Mouse (Mus musculus): Measurements from ENCODE around the gene Kdm6b. TPM values are rescaled to one million over a fixed set of nuclear protein-coding genes. Genes with fewer than 3 reads are reported as not detected.
"Not testable (repeated sequence)": the region's sequence is repeated elsewhere in the genome, so short reads cannot be mapped to it uniquely, and the experiment has no call there.

Kdm6b gene
- polyA plus RNA-seq, 1 experiment from 2014 or later: 15.0 TPM

DNA sequence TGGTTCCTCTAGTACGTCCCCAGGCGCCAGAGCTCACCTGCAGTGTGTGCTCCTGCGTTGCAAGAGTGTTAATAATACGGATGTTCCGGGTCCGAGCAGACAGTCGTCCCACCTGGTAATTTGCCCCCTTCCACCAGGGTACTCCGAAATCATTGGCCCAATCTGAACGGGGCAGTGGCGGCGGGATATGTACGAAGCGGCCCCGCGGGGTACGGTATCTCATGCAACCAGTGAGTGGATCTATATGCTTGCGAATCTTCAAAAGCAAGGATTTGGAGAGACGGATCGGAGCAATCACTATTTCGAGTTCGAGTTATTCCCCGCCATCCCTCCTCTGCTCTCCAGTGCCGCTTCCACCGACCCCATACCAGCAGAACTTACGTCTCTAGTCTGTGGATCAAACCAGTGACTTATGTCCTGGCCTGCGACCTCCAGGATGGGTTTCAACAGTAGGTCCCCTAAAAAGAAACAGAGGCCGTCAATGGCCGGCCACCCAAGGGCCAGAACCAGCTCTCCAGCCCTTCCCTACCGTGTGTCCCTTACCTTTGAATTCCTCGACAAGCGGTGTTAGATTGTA is 18.8 kb downstream of the Kdm6b start:
- peak overlapping the region; percentile 83 for H3K4me3 ChIP-seq (ENCODE audit: inconsistent target)
- H3K27ac ChIP-seq: peak overlapping the region; percentile 97
- 2% methylated on average over 28 of the region's 31 CpGs for WGBS (ENCODE audit: missing documents)
- H3K79me2 ChIP-seq (ENCODE audit: inconsistent target); H3K36me3 ChIP-seq (ENCODE audit: inconsistent target): not testable (repeated sequence)

DNA sequence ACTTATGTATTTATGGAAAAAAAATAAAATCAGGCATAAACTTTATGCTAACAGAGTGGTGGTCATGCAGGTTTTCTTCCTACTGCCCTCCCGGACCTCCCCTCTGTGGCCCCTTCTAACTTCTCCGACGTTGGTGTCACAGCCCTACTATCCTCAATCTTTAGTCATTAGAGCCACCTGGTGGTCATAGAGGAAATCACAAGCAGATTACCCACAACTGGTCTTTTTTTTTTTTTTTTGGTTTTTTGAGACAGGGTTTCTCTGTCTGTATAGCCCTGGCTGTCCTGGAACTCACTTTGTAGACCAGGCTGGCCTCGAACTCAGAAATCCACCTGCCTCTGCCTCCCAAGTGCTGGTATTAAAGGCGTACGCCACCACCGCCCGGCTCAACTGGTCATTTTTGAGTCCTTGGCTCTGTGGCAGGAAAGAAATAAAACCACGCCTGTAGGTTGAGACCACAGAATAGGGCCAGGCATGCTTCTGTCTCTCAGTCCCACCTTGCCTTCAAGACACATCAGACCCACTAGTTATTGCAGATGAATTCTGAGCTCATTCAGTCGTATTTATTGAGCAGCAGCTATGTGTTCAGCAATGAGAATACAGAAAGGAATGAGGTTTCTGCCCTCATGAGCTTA is 23.0 kb downstream of the Kdm6b start:
- Histone ChIP-seq H3K4me3 (ENCODE audit: inconsistent target) (no peak overlapping the region), H3K36me3 (ENCODE audit: inconsistent target) (no peaks in the 10 kb centered on the region), H3K79me2 (ENCODE audit: inconsistent target) (peaks cover 10% of the 10 kb centered on the region; the same call in 1 of the 2 replicates), H3K27ac (no peak overlapping the region)
- 47% methylated on average over 10 of the region's 10 CpGs for WGBS (ENCODE audit: missing documents)

DNA sequence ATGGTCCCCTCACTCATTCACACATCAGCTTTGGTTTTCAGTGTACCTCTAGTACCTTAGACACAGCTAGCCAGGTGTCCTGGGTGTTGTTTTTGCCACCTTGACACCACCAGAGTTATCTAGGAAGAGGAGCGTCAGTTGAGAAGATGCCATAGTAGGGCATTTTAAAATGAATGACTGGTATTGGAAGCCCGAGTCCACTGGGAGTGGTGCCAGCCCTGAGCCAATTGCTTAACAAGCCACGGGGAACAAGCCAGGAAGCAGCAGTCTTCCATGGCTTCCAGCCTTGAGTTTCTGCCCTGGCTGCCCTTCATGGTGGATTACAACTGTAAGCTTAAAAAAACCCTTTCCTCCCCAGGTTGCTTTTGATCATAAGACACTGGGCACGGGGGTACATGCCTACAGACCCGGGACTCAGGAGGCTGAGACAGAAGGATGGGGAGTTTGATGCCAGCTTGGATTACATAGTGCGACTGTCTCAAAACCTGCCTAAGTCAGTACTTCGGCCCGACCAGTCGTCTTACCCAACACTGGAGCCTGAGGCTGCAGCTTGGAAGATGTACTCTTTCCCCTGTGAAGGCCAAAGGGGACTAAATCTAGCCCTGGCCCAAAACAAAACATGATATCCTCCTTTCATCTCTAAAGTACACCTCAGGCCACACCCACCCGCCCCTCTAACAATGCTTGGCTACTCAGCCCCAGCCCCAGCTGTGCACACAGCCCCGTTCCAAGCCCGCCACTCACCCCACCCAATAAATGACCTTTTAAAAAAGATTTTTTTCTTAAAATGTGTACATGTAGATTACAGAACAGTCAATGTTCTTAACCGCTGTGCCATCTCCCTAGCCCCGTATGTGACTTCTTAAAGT is 23.7 kb downstream of the Kdm6b start:
- Histone ChIP-seq H3K27ac (no peak overlapping the region), H3K79me2 (ENCODE audit: inconsistent target) (peaks cover 7% of the 10 kb centered on the region; the same call in 1 of the 2 replicates)
- 72% methylated on average over 14 of the region's 14 CpGs for WGBS (ENCODE audit: missing documents)

DNA sequence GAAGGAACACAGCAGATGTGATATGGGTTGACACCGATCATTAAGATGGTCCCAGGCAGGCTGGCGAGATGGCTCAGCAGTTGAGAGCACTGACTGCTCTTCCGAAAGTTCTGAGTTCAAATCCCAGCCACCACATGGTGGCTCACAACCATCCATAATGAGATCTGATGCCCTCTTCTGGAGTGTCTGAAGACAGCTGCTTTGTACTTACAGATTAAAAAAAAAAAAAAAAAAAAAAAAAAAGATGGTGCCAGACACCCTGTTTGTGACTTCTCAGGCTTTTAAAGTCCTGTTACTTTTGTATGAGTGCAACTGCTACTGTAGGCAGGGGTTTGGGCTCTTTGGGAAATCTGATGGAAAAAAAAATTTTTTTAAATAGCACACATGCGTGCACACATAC is 24.8 kb downstream of the Kdm6b start:
- Histone ChIP-seq H3K4me3 (ENCODE audit: inconsistent target) (no peak overlapping the region), H3K79me2 (ENCODE audit: inconsistent target) (no peaks in the 10 kb centered on the region), H3K27ac (no peak overlapping the region), H3K36me3 (ENCODE audit: inconsistent target) (no peaks in the 10 kb centered on the region)
- 88% methylated on average over 4 of the region's 4 CpGs for WGBS (ENCODE audit: missing documents)

More for the DNA sequence above, 23.7 kb downstream of the Kdm6b start:
- H3K4me3 ChIP-seq (ENCODE audit: inconsistent target): no peak overlapping the region
- H3K36me3 ChIP-seq (ENCODE audit: inconsistent target): no peaks in the 10 kb centered on the region

DNA sequence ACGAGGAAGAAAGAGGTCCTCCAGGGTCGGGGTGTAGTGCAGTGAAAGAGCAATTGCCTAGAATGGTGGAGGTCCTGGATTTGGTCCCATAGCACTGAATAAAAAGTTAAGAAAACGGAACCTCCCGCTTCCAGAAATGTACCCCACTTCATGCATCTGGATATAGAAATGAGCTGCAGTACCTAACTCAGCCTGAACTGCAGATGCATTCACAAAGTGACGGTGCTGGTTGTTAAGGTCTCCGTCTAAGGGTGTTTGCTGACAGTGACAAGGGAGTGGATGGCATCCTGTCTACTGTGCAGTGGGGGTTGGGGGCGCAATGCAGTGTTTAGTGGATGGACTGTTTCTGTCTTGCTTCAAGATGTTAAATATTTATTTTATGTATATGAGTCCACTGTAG is 26.7 kb downstream of the Kdm6b start:
- H3K4me3 ChIP-seq (ENCODE audit: inconsistent target): no peak overlapping the region
- no peaks in the 10 kb centered on the region for H3K79me2 ChIP-seq (ENCODE audit: inconsistent target)
- 82% methylated on average over 5 of the region's 7 CpGs for WGBS (ENCODE audit: missing documents)
- H3K27ac ChIP-seq: no peak overlapping the region
- H3K36me3 ChIP-seq (ENCODE audit: inconsistent target): no peaks in the 10 kb centered on the region

DNA sequence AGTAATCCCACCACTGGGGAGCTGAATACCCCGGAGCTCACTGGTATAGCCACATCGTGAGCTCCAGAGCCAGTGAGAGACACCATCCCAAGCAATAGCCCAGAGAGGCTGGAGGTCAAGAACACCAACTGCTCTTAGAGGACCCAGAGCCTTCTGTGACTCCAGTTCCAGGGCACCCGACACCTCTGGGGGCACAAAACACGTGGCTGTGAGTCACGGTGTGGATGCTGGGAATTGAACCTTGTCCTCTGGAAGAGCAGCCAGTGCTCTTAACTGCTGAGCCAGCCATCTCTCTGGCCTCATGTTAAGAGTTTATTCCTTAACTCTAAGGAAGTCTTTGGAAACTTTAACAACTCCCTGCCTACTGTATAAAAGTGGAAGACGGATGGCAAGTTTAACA is 28.5 kb downstream of the Kdm6b start:
- no peak overlapping the region for H3K4me3 ChIP-seq (ENCODE audit: inconsistent target)
- H3K79me2 ChIP-seq (ENCODE audit: inconsistent target): no peaks in the 10 kb centered on the region
- 96% methylated on average over 6 of the region's 6 CpGs for WGBS (ENCODE audit: missing documents)
- H3K27ac ChIP-seq: no peak overlapping the region
- H3K36me3 ChIP-seq (ENCODE audit: inconsistent target): no peaks in the 10 kb centered on the region

DNA sequence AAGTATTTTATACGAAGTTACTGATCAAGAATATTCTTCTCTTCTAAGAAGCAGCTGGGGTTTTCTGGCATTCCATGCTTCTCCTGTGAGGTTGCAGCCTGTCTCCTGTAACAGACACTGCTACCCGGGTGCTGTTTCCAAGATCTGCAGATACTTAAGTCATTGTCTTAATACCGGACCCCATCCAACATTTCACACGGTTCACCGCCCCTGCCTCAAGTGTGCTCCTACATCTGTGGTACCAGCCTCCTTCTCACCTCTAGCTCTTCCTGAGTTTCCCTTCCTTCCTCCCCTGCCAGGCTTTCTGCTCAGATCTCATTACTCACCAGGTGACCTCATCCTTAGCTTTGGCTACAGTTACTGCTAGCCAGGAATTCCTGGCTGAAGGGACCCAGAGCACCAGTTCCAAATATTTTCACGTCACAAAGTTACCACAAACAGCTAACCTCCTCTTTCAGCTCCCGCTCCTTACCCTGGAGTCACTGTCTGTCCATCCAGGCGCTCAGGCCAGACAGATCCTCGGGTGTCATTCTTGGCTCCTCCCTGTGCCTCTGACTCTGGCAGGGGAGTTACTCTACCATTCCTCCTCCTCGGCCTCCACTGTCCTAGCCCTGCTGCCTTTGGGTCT is 30.9 kb downstream of the Kdm6b start:
- 93% methylated on average over 10 of the region's 10 CpGs for WGBS (ENCODE audit: missing documents)
- H3K4me3 ChIP-seq (ENCODE audit: inconsistent target): no peak overlapping the region
- no peaks in the 10 kb centered on the region for H3K36me3 ChIP-seq (ENCODE audit: inconsistent target)
- no peak overlapping the region for H3K27ac ChIP-seq
- H3K79me2 ChIP-seq (ENCODE audit: inconsistent target): no peaks in the 10 kb centered on the region

DNA sequence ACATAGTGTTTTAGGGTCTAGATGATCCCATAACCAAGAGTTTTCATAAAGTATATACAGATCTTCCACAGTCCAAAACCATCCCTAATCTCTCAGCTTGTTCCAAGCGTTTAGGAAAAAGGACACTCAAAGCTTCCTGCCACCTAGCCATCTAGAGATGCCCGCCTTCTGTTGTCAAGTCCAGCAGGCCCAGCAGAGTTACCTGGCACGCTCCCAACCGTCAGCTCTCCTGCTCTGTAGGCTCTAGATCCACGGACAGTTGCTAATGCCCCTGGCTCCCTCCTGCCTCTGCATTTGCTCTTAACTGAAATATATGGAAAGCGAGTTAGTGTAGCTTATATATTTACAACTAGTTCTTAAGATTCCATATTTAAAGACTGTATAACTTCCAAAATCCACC is 32.1 kb downstream of the Kdm6b start:
- WGBS (ENCODE audit: missing documents): 92% methylated on average over 6 of the region's 6 CpGs
- H3K27ac ChIP-seq: no peak overlapping the region
- no peak overlapping the region for H3K4me3 ChIP-seq (ENCODE audit: inconsistent target)
- H3K36me3 ChIP-seq (ENCODE audit: inconsistent target): no peaks in the 10 kb centered on the region
- H3K79me2 ChIP-seq (ENCODE audit: inconsistent target): no peaks in the 10 kb centered on the region

DNA sequence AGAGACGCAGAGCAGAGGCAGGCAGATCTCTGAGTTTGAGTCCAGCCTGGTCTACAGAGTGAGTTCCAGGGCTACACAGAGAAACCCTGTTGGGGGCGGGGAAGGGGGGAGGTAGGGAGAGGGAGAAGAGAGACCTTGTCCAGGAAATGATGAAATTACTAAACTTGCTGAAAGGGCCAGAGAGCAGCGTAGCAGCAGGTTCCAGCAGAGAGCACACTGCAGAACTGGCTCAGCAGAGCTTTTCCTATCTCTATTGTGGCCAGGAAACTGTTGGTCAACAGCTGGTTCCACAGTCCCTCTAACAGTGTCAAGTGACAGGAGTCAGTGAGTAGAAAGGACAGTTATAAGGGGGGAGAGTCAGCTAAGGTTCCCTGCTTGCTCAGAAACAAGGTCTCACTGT is 33.9 kb downstream of the Kdm6b start:
- Histone ChIP-seq H3K4me3 (ENCODE audit: inconsistent target) (no peak overlapping the region), H3K27ac (peak overlapping the region; percentile 59), H3K79me2 (ENCODE audit: inconsistent target) (no peaks in the 10 kb centered on the region), H3K36me3 (ENCODE audit: inconsistent target) (no peaks in the 10 kb centered on the region)
- WGBS (ENCODE audit: missing documents): 31% methylated on average over 3 of the region's 3 CpGs

DNA sequence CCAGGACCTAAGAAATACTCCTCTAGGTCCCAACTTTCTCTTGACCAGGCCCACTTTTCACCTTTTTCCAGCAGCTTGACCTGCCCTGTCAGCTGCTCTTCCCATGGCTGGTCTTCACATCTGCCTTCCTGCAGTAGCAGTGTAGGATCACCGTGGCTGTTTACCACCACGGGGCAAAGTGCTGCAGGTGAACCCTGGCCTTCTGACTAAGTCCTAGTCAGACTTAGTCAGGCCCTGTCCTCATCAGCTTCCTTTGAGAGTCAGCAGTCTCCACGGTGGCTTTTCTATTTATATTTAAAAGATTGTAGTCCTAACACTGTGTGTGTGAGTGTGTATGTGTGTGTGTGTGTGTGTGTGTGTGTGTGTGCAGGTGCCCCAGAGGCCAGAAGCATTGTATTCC is 35.7 kb downstream of the Kdm6b start:
- Histone ChIP-seq H3K27ac (no peak overlapping the region), H3K79me2 (ENCODE audit: inconsistent target) (no peaks in the 10 kb centered on the region), H3K36me3 (ENCODE audit: inconsistent target) (no peaks in the 10 kb centered on the region), H3K4me3 (ENCODE audit: inconsistent target) (no peak overlapping the region)
- WGBS (ENCODE audit: missing documents): 63% methylated on average over 3 of the region's 3 CpGs

DNA sequence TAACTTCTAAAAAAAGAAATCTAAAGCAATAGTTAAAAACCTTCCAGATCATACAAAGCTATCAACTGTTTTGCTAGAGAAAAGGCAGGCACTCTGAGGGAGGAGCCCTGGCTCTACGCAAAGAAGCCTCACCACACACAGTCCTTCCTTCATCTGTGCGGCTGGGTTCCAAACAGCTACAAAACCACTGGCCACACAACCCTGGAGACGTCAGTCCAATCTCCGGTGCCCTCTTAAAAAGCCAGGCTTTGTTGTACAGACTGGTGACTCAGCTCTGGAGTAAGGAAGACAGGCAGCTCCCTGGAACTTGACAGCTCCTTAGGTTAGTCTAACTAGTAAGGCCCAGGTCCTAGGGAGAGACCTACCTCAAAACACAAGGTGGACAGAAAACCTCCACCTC is 37.8 kb downstream of the Kdm6b start:
- no peaks in the 10 kb centered on the region for H3K79me2 ChIP-seq (ENCODE audit: inconsistent target)
- 77% methylated on average over 4 of the region's 4 CpGs for WGBS (ENCODE audit: missing documents)
- no peak overlapping the region for H3K27ac ChIP-seq
- no peaks in the 10 kb centered on the region for H3K36me3 ChIP-seq (ENCODE audit: inconsistent target)
- H3K4me3 ChIP-seq (ENCODE audit: inconsistent target): no peak overlapping the region

DNA sequence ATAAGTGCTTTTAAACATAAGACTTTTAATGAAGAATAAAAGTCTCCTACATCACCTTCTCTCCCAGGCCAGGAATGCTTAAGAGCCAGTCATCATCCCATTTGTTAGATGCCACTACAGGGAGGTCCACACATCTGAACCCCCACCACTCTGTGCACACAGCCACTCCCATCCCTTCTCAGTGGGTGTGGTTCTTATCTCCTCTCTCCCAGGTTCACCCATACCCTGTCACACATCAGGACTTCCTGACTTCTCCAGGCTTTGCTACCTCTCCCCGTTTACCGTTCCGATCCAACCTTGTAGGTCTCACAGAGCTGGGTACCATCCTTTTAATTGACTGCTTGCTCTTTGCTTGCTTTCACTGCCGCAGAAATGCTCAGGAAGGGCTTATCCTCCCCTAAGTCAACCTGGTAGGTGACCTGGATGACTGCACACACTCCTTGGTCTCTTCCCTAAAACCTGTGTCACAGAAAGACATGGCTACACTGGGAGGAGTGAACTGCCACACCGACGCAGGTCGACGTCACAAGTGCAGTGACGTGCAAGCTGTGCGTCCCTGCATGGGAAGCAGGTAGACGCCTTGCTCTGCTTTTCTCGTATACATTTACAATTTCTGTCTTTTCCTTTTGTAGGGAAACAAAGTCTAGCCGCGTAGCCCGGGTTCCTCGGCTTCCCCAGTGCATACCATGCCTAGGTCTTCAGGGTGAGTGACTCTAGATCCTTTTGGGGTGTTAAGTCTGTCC is 40.1 kb downstream of the Kdm6b start:
- H3K27ac ChIP-seq: no peak overlapping the region
- no peak overlapping the region for H3K4me3 ChIP-seq (ENCODE audit: inconsistent target)
- WGBS (ENCODE audit: missing documents): 92% methylated on average over 16 of the region's 16 CpGs
- H3K79me2 ChIP-seq (ENCODE audit: inconsistent target): no peaks in the 10 kb centered on the region
- no peaks in the 10 kb centered on the region for H3K36me3 ChIP-seq (ENCODE audit: inconsistent target)

DNA sequence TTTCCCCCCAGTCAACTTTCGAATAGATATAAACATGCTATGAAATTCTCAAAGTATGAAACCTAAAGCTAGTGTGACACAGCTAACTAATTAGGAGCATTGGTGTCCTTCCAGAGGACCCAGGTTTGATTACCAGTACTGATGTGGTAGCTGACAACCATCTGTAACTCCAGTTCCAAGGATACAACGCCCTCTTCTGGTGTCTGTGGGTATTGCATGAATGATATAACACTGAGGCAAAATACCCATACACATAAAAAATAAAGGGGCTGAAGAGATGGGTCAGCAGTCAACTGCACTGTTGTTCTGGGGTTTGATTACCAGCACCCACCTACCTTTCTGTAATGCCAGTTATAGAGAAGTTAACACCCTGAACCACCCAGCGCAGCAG is 40.7 kb downstream of the Kdm6b start:
- Histone ChIP-seq H3K79me2 (ENCODE audit: inconsistent target) (no peaks in the 10 kb centered on the region), H3K27ac (no peak overlapping the region), H3K4me3 (ENCODE audit: inconsistent target) (no peak overlapping the region), H3K36me3 (ENCODE audit: inconsistent target) (no peaks in the 10 kb centered on the region)
- 64% methylated on average over 3 of the region's 3 CpGs for WGBS (ENCODE audit: missing documents)

DNA sequence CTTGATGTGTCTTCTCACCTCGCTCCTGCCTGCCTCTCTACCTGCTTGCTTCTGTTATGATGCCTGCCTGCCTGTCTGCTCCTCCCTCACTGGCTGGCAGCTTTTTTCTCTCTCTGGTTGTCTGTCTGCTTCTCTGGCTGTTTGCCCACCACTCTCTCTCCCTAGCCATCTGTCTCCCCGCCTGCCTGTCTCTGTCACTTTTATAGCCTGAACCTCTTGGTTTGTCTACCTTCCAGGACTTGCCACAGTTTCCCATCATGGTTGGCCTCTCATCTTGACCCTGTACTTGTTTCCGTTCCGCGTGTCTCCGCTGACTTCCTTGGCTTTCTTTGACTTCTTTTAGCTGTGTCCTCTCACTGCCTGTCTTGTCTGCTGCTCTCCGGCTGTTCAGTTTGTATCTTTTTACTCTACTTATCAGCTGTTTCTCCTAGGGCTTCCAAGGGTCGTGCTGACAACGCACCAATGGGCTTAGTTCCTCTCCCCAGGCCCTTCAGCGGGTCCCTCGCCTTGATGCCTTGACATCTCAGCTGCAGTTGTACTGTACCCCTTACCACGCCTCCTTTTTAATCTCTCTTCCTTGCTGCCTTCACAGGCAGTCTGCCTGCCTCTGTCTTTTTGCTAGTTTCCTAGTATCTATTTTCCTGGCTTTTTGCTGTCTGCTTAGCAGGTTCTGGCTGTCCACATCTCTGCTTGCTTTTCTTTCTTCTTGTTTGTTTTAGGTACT is 41.3 kb downstream of the Kdm6b start:
- H3K4me3 ChIP-seq (ENCODE audit: inconsistent target): no peak overlapping the region
- H3K79me2 ChIP-seq (ENCODE audit: inconsistent target): no peaks in the 10 kb centered on the region
- WGBS (ENCODE audit: missing documents): 76% methylated on average over 12 of the region's 12 CpGs
- no peak overlapping the region for H3K27ac ChIP-seq
- H3K36me3 ChIP-seq (ENCODE audit: inconsistent target): no peaks in the 10 kb centered on the region
